Mouse (Mus musculus): ENCODE data around the gene Wiz.
A peak's percentile ranks its signal among the peaks of the same experiment; 100 is the strongest.

Gene Wiz

GRCm38 (mm10) chr17:32377137-32377536 lies 12.1 kb downstream of the Wiz start:
- no peak for DNase-seq

GRCm38 (mm10) chr17:32376475-32376874 lies 12.8 kb downstream of the Wiz start:
- no peak for DNase-seq

DNA sequence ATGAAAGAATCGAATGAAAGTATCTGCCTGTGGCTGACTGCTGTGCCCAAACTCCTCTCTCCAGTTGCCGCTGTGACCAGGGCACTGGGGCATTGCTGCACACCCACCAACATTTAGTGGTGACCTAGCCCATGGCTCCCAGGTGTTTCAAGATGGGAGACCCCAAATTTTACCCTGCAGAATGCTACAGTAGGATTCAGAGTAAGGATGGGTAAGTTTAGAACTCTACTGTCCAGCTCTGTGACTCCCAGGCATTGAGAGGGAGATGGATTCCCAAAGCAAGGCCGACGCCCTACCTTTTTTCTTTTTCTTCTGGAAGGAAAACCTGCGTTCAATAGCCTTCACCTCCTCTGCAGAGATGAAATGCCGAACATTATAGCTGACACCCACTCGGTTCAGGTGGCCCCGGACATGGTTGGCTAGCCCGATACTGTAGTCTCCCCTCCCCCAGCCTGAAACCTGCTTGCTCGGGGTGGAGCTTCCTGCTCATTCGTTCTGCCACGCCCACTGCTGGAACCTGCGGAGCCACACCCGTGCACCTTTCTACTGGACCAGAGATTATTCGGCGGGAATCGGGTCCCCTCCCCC lies 20.2 kb downstream of the Wiz start:
- DNase-seq: no peak

DNA sequence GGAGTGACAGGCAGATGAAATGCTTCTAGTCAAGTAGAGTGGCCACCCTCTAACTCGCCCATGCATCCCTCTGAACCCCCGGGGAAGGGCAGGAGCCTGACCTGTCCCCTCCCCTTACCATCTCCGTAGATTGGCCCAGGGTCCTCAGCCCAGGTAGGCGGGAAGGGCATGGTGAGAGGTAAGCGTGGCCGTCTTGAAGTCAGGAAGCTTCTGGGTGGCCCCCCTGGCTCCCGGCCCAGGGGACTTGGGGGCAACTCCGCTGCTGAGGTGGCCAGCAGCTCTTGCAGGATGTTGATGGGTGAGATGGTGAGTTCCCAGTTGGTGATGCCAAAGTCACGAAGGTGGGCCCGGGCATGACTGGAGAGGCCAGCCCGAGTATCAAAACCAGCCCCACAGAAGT lies 21.5 kb downstream of the Wiz start:
- DNase-seq: no peak

- no peak for DNase-seq
Observed at GRCm38 (mm10) chr17:32365296-32365695, 23.9 kb downstream of the Wiz start.

GRCm38 (mm10) chr17:32364850-32365249 lies 24.4 kb downstream of the Wiz start:
- no peak for DNase-seq

GRCm38 (mm10) chr17:32364331-32364730 lies 24.9 kb downstream of the Wiz start:
- peak; percentile 87 for DNase-seq

GRCm38 (mm10) chr17:32363821-32364301 lies 25.4 kb downstream of the Wiz start:
- no peak for DNase-seq

DNA sequence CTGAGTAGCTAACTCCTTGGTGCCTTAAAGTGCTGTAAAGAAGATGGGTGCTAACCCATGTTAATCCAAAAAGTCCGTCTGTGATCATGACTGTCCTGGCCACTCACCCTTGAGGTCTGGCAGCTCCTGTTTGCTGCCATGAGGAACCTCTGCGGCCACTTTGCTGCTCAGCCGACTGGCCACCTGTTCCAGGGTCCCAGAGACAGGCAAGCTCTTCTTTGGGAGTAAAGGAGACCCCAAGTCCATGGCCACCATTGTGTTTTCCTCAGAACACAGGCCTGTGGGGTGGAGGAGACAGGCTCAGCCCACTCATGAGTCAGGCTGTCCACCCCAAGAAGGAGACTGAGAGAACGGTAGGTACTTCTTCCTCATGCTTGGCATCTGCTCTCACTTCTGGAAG lies 26.6 kb downstream of the Wiz start:
- no peak for DNase-seq

DNA sequence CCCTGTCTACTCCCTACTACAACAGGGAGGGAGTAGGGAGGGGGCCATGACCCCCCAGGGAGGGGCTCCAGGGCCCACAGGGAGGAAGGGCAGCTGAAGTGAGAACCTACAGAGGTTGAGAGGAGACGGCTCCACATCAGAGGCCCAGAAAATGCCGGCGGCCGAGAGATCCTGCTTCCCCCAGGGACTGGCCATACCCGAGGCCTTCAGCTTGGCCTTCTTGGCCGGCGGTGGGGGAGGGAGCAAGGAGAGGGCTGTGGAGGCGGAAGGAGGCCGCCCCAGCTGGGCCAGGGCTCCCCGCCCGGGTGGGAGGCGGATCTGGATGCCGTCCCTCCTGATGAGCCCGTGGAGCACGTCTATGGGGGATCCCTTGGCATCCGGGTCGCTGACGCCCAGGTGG lies 29.3 kb downstream of the Wiz start:
- no peak for DNase-seq

DNA sequence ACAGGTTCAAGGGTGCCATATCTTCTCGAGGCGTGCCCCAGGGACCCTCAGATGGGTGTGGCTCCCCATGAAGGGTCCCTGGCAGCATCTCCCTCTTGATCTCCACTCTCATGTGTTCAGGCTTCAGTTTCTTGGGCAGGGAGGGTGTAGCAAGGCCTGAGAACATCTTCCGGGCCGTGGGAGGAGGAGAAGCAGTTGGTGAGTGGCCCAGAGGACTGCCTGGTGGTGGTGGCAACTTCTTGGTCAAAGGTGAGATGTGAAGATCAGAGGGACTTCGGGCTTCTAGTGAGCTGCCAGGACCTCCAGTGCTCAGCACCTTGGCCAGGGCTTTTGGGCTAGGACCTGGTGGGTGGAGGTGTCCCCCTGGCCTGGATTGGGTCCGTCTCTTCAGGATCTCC lies 30.3 kb downstream of the Wiz start:
- no peak for DNase-seq

DNA sequence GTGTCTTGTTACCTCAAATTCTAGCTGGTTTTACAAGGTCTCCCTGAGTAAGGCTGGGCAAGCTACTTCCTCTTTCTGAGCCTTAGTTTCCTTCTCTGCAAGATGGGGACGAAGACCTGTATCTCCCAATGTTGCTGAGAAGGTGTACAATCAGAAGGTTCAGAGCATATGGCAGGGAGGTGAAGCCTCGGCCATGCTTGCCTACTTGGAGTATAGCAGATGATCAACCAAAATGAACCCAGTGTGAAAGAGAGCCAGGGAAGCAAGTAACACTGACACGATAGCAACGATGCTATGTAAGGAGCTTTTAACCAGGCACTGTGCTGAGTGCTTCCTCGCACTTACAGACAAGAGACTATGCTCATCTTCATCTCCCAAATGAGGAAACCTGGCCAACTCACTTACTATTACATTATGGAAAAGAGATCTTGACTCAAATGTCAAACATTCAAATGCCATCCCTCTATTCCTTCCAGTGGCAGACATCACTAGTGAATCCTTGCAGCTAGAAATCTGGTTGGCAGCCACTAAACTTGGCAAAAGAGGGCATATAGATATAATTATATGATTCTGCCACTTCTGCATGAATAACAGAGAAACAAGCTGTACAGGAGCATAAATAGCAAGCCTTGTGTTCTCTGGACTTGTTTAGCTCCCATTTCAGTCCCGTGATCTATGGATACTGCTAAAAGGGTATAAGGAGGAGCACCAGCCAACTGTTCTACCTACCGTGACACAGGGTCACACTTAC lies 30.9 kb downstream of the Wiz start:
- DNase-seq: no peak

GRCm38 (mm10) chr17:32356766-32357760 lies 32.2 kb downstream of the Wiz start:
- no peak for DNase-seq

GRCm38 (mm10) chr17:32356281-32356680 lies 33.0 kb downstream of the Wiz start:
- no peak for DNase-seq

- DNase-seq: no peak
Observed at GRCm38 (mm10) chr17:32355031-32355430, 34.2 kb downstream of the Wiz start.

GRCm38 (mm10) chr17:32354211-32354610 lies 35.0 kb downstream of the Wiz start:
- no peak for DNase-seq

DNA sequence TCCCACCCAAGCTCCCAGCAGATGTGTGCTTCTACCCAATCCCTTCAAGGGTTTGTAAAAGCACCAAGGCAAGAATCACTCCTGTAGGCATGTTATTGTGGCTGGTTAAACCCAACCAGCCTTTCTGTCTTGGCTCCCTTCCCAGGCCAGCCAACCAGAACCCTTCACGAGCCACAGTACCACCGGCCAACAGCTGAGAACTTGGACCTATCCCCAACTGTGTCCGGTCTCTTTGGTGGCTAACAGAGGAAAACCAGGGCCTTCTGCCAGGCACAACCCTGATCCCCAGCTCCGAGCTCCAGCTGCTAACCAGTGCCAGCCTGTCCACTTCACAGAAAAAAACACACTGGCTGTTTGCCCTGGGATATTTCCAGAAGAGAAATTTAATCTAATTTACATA lies 35.5 kb downstream of the Wiz start:
- DNase-seq: peak; percentile 96

GRCm38 (mm10) chr17:32351726-32352125 lies 37.5 kb downstream of the Wiz start:
- no peak for DNase-seq

- DNase-seq: no peak
Observed at GRCm38 (mm10) chr17:32351269-32351668, 38.0 kb downstream of the Wiz start.

- DNase-seq: peak; percentile 99
Observed at GRCm38 (mm10) chr17:32350382-32350983, 38.8 kb downstream of the Wiz start, which contains the start of gene Akap8l. TSS of gene Akap8l (minus strand) at chr17:32350607.

- peak; percentile 35 for DNase-seq
Observed at GRCm38 (mm10) chr17:32349851-32350381, 39.3 kb downstream of the Wiz start.

DNA sequence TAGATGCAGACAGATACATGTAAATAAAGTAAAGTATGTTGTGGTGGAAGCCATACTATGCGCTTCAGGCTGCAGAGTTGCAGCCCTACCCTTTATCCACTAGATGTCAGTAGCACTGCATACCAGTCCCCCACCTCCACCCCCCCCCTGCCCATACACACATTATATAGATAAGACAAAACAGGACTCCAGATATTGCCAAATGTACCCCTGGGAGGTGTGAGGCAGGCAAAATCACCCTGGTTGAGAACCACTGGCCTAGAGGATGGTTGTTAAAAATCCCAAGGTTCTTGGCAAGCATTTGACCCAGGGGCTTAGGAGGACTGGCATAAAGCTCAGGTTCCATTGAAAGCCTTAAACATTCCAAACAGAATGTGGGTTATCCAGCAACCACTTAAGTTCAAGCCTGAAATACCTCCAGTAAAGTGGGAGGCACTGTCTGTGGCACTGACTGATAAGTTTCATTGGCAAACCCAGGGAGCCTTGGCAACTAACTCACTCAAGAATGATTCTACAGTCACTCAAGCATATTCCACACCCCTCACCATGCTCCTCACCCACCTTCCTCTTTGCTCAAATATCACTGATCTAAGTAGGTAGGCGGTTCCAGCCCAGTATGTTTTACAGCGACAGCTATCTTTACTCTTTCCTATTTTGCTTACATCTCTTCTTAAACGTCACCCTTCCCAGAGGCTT lies 40.1 kb downstream of the Wiz start:
- no peak for DNase-seq
